Mouse (Mus musculus) erythroblast, embryonic 14.5 days (primary cell): ENCODE measurements around the gene Ppcdc. TPM values are rescaled to one million over a fixed set of nuclear protein-coding genes. Genes with fewer than 3 reads are reported as not detected.

ENCODE experiments used
- H3K27me3 ChIP-seq: 2 replicates; pipeline ENCODE4 v1.6.1; 2012; ENCODE audit warnings: inconsistent platforms; ENCODE audit not compliant: control insufficient read depth
- H3K36me3 ChIP-seq: 2 replicates; pipeline ENCODE4 v1.6.1; 2012; ENCODE audit warnings: mild to moderate bottlenecking, inconsistent platforms; ENCODE audit not compliant: control insufficient read depth
- H3K4me1 ChIP-seq: 2 replicates; pipeline ENCODE4 v1.6.1; 2012; ENCODE audit warnings: inconsistent platforms; ENCODE audit not compliant: control insufficient read depth
- H3K4me3 ChIP-seq: replicated peaks from 2 replicates; pipeline ENCODE3; 2012; ENCODE audit warnings: moderate library complexity, mild to moderate bottlenecking, inconsistent platforms
- H3K9me3 ChIP-seq: 2 replicates; pipeline ENCODE4 v1.6.1; 2012; ENCODE audit warnings: low read length, inconsistent platforms, mixed read lengths; ENCODE audit not compliant: control insufficient read depth
- GATA1 ChIP-seq: IDR thresholded peaks from 2 replicates; pipeline ENCODE4 v1.6.1; 2012; ENCODE audit warnings: low read length, inconsistent platforms, mixed read lengths
- TAL1 ChIP-seq: IDR thresholded peaks from 3 replicates; pipeline ENCODE4 v1.6.1; 2012; ENCODE audit warnings: low read length, inconsistent platforms, mixed read lengths
- polyA plus RNA-seq: library from polyadenylated mRNA; stranded (reverse); fragments of >175 nt; gene quantifications from 2 replicates; pipeline ENCODE4 v1.2.3, GENCODE M21; 2012

Ppcdc gene
- polyA plus RNA-seq, 1 experiment, result 0.93 TPM

- TF ChIP-seq GATA1 (no peak), TAL1 (no peak)
- Histone ChIP-seq H3K4me1 (peaks cover 6% of the 10 kb centered on the region; the same call in 1 of the 2 replicates), H3K4me3 (no peak overlapping the region), H3K36me3 (peaks cover 25% of the 10 kb centered on the region), H3K27me3 (no peaks in the 10 kb centered on the region), H3K9me3 (no peaks in the 10 kb centered on the region)
These were observed 19.4 kb downstream of the Ppcdc start for GRCm38 (mm10) chr9:57420321-57421120.

DNA sequence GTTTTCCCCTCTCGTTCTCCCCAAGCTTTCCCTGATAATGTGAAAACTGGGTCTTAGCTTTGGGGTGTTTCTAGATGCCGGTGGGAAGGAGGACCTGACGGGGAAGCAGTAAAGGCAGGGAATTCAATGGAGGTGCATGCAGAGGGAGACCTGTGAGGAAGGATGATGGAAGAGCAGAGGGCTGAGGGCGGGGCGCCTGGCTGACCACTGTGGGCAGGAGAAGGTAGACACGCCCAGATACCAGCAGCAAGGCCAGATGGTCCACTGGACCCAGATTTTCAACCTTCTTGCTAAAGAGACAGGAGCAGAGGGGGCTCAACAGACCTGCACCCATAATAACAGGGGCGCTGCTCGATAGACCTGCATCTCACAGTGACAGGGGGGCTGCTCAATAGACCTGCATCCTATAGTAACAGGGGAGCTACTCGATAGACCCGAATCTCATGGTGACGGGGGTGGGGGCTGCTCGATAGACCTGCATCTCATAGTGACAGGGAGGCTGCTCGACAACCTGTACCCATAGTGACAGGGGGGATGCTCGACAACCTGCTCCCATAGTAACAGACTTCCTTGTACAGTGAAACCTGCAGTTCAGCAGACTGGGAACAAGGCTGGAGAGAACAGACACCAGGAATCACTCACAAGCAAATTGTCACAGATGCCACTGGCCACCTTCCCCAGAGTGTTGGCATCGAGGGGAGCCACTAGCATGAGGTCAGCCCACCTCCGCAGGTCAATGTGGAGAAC lies 20.2 kb downstream of the Ppcdc start:
- TF ChIP-seq GATA1 (no peak), TAL1 (no peak)
- no peaks in the 10 kb centered on the region for H3K9me3 ChIP-seq
- H3K27me3 ChIP-seq, result no peaks in the 10 kb centered on the region
- H3K4me1 ChIP-seq, result peaks cover 6% of the 10 kb centered on the region; the same call in 1 of the 2 replicates
- no peak overlapping the region for H3K4me3 ChIP-seq
- peaks cover 29% of the 10 kb centered on the region for H3K36me3 ChIP-seq

DNA sequence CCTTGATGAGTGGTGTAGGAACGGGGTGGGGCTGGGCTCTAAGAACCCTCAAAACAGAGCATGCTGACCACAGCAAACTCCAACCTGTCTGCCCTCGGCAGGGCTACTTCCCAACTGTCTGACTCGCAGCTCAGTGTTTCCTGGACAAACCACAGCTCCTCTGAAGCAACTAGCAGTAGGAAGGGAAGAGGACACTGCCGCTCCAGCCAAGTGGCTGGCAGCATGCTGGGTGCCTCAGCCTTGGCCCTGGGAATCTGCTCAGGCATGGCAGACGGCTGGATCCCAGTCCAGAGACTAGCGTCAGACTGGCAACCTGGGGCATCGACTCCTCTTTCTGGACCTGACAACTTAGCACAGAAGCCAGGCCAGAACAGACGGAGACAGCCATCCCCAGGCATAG lies 22.6 kb downstream of the Ppcdc start:
- no peaks in the 10 kb centered on the region for H3K9me3 ChIP-seq
- peaks cover 39% of the 10 kb centered on the region for H3K36me3 ChIP-seq
- H3K4me1 ChIP-seq, result peaks cover 6% of the 10 kb centered on the region; the same call in 1 of the 2 replicates
- no peak overlapping the region for H3K4me3 ChIP-seq
- TF ChIP-seq TAL1 (no peak), GATA1 (no peak)
- no peaks in the 10 kb centered on the region for H3K27me3 ChIP-seq

GRCm38 (mm10) chr9:57407120-57407905 lies 32.6 kb downstream of the Ppcdc start:
- H3K4me1 ChIP-seq, result no peaks in the 10 kb centered on the region
- TF ChIP-seq TAL1, result no peak
- no peak overlapping the region for H3K4me3 ChIP-seq

GRCm38 (mm10) chr9:57406395-57406794 lies 33.5 kb downstream of the Ppcdc start:
- Histone ChIP-seq H3K27me3 (no peaks in the 10 kb centered on the region), H3K4me1 (no peaks in the 10 kb centered on the region), H3K4me3 (no peak overlapping the region), H3K9me3 (no peaks in the 10 kb centered on the region), H3K36me3 (no peaks in the 10 kb centered on the region)
- TF ChIP-seq GATA1 (no peak), TAL1 (no peak)

More at GRCm38 (mm10) chr9:57407120-57407905, 32.6 kb downstream of the Ppcdc start:
- Histone ChIP-seq H3K9me3 (no peaks in the 10 kb centered on the region), H3K36me3 (peaks cover 4% of the 10 kb centered on the region; the same call in 1 of the 2 replicates), H3K27me3 (no peaks in the 10 kb centered on the region)

DNA sequence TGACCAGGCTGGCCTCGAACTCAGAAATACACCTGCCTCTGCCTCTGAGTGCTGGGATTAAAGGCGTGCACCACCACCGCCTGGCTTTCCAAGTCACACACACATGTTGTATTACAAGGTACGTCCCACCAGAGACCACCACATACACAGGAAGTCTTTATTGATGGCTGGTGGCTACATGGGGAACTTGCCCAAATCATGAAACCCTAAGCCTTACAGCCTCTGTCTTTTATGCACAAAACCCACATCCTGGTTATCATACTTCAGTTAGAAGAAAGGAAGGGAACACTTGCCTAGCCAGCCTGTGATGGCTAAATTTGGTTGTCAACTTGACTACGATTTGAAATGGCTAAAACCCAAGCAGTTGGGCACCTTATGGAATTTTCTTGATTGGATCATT lies 35.9 kb downstream of the Ppcdc start:
- TF ChIP-seq GATA1, result no peak
- no peak for TF ChIP-seq TAL1
- H3K4me3 ChIP-seq, result no peak overlapping the region
- H3K27me3 ChIP-seq, result no peaks in the 10 kb centered on the region
- no peaks in the 10 kb centered on the region for H3K36me3 ChIP-seq
- H3K9me3 ChIP-seq, result peaks cover 4% of the 10 kb centered on the region
- no peaks in the 10 kb centered on the region for H3K4me1 ChIP-seq

DNA sequence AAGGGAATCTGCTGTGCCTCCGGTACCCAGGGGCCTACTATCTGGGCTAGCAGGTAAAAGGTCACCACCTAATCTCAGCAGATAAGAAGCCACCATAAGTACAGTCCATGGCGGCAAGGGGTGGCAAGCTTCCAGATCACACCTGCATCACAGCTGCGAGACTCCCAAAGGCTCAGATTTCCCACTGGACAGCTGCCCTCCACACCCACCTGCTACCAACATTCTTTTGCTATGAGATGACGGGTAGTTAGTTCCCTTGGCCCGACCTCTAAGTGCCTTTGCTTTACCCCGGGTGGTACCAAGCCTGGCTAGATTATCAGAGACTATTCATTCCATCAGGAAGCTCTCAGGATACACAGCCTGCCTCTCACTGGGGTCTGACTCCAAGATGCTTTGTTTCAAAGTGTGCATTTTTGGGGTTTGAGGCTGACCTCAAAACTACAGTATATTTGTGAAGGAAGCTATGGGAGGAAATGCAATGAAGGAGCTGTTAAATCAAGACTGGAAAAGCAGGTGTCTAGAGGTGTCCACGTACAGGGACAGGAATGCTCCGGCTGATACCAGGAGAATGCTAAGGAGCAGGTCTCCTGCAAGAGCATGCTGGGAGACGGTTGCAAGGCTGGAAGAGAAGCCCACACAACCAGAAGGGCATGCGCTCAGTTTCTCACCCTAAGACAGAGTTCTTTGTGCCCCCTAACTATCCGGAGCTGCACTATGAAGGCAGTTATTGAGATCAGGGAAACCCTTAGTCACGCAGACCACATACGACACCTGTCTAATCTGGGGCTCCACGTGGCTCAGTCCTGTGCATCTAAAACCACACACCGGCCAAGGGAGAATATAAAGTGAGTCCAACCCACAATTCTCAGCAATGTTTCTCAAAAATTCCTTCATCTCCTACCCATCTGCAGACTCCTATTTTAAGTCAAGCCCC lies 37.3 kb downstream of the Ppcdc start:
- peaks cover 4% of the 10 kb centered on the region for H3K9me3 ChIP-seq
- no peak overlapping the region for H3K4me3 ChIP-seq
- H3K4me1 ChIP-seq, result no peaks in the 10 kb centered on the region
- no peaks in the 10 kb centered on the region for H3K36me3 ChIP-seq
- no peaks in the 10 kb centered on the region for H3K27me3 ChIP-seq
- TF ChIP-seq GATA1 (no peak), TAL1 (no peak)

- Histone ChIP-seq H3K36me3 (no peaks in the 10 kb centered on the region), H3K4me3 (no peak overlapping the region), H3K4me1 (no peaks in the 10 kb centered on the region), H3K27me3 (no peaks in the 10 kb centered on the region), H3K9me3 (peaks cover 4% of the 10 kb centered on the region)
- no peak for TF ChIP-seq GATA1
- TF ChIP-seq TAL1, result no peak
These were observed 41.2 kb downstream of the Ppcdc start for GRCm38 (mm10) chr9:57398773-57399172.
